Mouse (Mus musculus) heart, adult 2 months (tissue): ENCODE measurements around the gene Efr3b. TPM values are rescaled to one million over a fixed set of nuclear protein-coding genes. Genes with fewer than 3 reads are reported as not detected.

Experiments
- DNase-seq, 2 experiments: peaks; one replicate each; pipeline ENCODE4 v3.0.0; 2021
- H3K27ac ChIP-seq: fragments of 200-600 bp; 2 replicates; pipeline ENCODE4 v1.8.1; 2022
- H3K27me3 ChIP-seq: fragments of 200-500 bp; 2 replicates; pipeline ENCODE4 v1.6.1; 2012; ENCODE audit warnings: mild to moderate bottlenecking, low read length, inconsistent platforms, mixed read lengths; ENCODE audit not compliant: control insufficient read depth, insufficient read depth
- H3K36me3 ChIP-seq: fragments of 200-500 bp; 2 replicates; pipeline ENCODE4 v1.6.1; 2012; ENCODE audit warnings: low read length, inconsistent platforms; ENCODE audit not compliant: control insufficient read depth, insufficient read depth
- H3K4me1 ChIP-seq: fragments of 200-500 bp; 2 replicates; pipeline ENCODE4 v1.6.1; 2011; ENCODE audit warnings: low read length; ENCODE audit not compliant: control insufficient read depth, insufficient read depth
- H3K4me3 ChIP-seq: fragments of 200-600 bp; 2 replicates; pipeline ENCODE4 v1.8.1; 2022
- H3K79me2 ChIP-seq: fragments of 200-500 bp; replicated peaks from 2 replicates; pipeline ENCODE4 v1.6.1; 2012; ENCODE audit warnings: mild to moderate bottlenecking, inconsistent platforms, low read length, moderate library complexity, mixed read lengths; ENCODE audit not compliant: control insufficient read depth, insufficient read depth
- H3K9ac ChIP-seq: fragments of 200-500 bp; 2 replicates; pipeline ENCODE4 v1.6.1; 2012; ENCODE audit warnings: low read depth, mild to moderate bottlenecking, control low read depth, inconsistent platforms, low read length, mixed read lengths
- CTCF ChIP-seq: fragments of 200-600 bp; IDR thresholded peaks from 2 replicates; pipeline ENCODE4 v1.8.1; 2022; ENCODE audit warnings: antibody characterized with exemption, mild to moderate bottlenecking, moderate library complexity
- EP300 ChIP-seq: fragments of 200-500 bp; IDR thresholded peaks from 2 replicates; pipeline ENCODE4 v1.6.1; 2011; ENCODE audit warnings: low read depth, low read length, control low read depth; ENCODE audit not compliant: insufficient read depth
- POLR2A ChIP-seq: fragments of 200-500 bp; IDR thresholded peaks from 2 replicates; pipeline ENCODE4 v1.6.1; 2011; ENCODE audit warnings: mild to moderate bottlenecking, low read depth, low read length, control low read depth; ENCODE audit not compliant: insufficient read depth
- whole genome bisulfite sequencing: fragments of 180-500 bp; shearing (Covaris S2); methylation state at CpG from one replicate; pipeline ENCODE4 v1.1.7; 2018; 5-methylcytosine and 5-hydroxymethylcytosine counted together
- intact Hi-C: fragments of 180-260 bp; cut with DNase I; formaldehyde crosslinking; loops from one replicate; pipeline ENCODE4 v1.15.1; 2025
- polyA plus RNA-seq: library from polyadenylated mRNA; depleted of rRNA; stranded (reverse); fragments of >200 nt; gene quantifications from 2 replicates; pipeline ENCODE4 v1.2.3, GENCODE M21; 2012
- total RNA-seq, 2 experiments: library from RNA; stranded (reverse); gene quantifications; 2 replicates each; pipeline ENCODE4 v1.2.3; 2021

Gene Efr3b
- total and polyA plus RNA-seq, 3 experiments, result 5.3 to 9.9 (median 6.4) TPM

- Histone ChIP-seq H3K79me2 (no peaks in the 10 kb centered on the region), H3K27ac (peak overlapping the region; percentile 84), H3K4me3 (no peak overlapping the region), H3K36me3 (peaks cover 7% of the 10 kb centered on the region; the same call in 1 of the 2 replicates), H3K27me3 (no peaks in the 10 kb centered on the region), H3K9ac (no peak overlapping the region), H3K4me1 (peaks cover 21% of the 10 kb centered on the region)
- TF ChIP-seq POLR2A (no peak), CTCF (no peak), EP300 (no peak)
- intact Hi-C loops, result loop anchor here (2.0 kb wide), 2 partner anchors 14 to 32 kb away; partner anchors contain the start of gene Efr3b
- peak in 1 of 2 experiments; percentile 46 for DNase-seq
- WGBS, result 35% methylated on average over 4 of the region's 4 CpGs
Observed at GRCm38 (mm10) chr12:4007181-4007580, 31.5 kb downstream of the Efr3b start.

- 70% methylated on average over 7 of the region's 7 CpGs for WGBS
- peaks cover 21% of the 10 kb centered on the region for H3K4me1 ChIP-seq
- no peak overlapping the region for H3K9ac ChIP-seq
- H3K36me3 ChIP-seq, result peaks cover 7% of the 10 kb centered on the region; the same call in 1 of the 2 replicates
- no peaks in the 10 kb centered on the region for H3K27me3 ChIP-seq
- H3K4me3 ChIP-seq, result no peak overlapping the region
- H3K79me2 ChIP-seq, result no peaks in the 10 kb centered on the region
- DNase-seq, result peak in 1 of 2 experiments; percentile 52
- H3K27ac ChIP-seq, result peak overlapping the region; percentile 84
- intact Hi-C loops, result loop anchor here (2.0 kb wide), 2 partner anchors 15 to 33 kb away; partner anchors contain the start of gene Efr3b
- TF ChIP-seq POLR2A, result no peak
- TF ChIP-seq EP300, result no peak
- no peak for TF ChIP-seq CTCF
Observed at GRCm38 (mm10) chr12:4006079-4006478, 32.6 kb downstream of the Efr3b start.

GRCm38 (mm10) chr12:4004648-4005047, 34.1 kb downstream of the Efr3b start:
- Histone ChIP-seq H3K9ac (no peak overlapping the region), H3K36me3 (peaks cover 7% of the 10 kb centered on the region; the same call in 1 of the 2 replicates), H3K4me3 (no peak overlapping the region), H3K4me1 (peaks cover 21% of the 10 kb centered on the region), H3K27me3 (no peaks in the 10 kb centered on the region), H3K27ac (peak overlapping the region; percentile 84), H3K79me2 (no peaks in the 10 kb centered on the region)
- intact Hi-C loops, result no loop called here
- 42% methylated on average over 6 of the region's 6 CpGs for WGBS
- peak in 1 of 2 experiments; percentile 65 for DNase-seq
- TF ChIP-seq CTCF (no peak), EP300 (peak; percentile 75; the same call in 1 of the 2 replicates), POLR2A (0 out of 2 replicates have a peak, but pooled peaks have one; percentile 46)

GRCm38 (mm10) chr12:4000406-4000805, 38.3 kb downstream of the Efr3b start:
- H3K4me1 ChIP-seq, result peaks cover 4% of the 10 kb centered on the region
- peaks cover 6% of the 10 kb centered on the region; the same call in 1 of the 2 replicates for H3K36me3 ChIP-seq
- TF ChIP-seq EP300, result no peak
- intact Hi-C loops, result no loop called here
- no peaks in the 10 kb centered on the region for H3K27me3 ChIP-seq
- no peak overlapping the region for H3K27ac ChIP-seq
- DNase-seq, result no peak
- no peak overlapping the region for H3K4me3 ChIP-seq
- WGBS, result 94% methylated on average over 5 of the region's 5 CpGs
- H3K9ac ChIP-seq, result no peak overlapping the region
- H3K79me2 ChIP-seq, result no peaks in the 10 kb centered on the region

GRCm38 (mm10) chr12:3996749-3997148, 42.0 kb downstream of the Efr3b start:
- no peaks in the 10 kb centered on the region for H3K79me2 ChIP-seq
- H3K4me1 ChIP-seq, result no peaks in the 10 kb centered on the region
- WGBS, result 87% methylated on average over 9 of the region's 9 CpGs
- DNase-seq, result no peak
- TF ChIP-seq EP300 (no peak), CTCF (no peak), POLR2A (no peak)
- no peak overlapping the region for H3K4me3 ChIP-seq
- no peaks in the 10 kb centered on the region for H3K27me3 ChIP-seq
- H3K27ac ChIP-seq, result no peak overlapping the region
- H3K36me3 ChIP-seq, result no peaks in the 10 kb centered on the region
- no peak overlapping the region for H3K9ac ChIP-seq
- intact Hi-C loops, result no loop called here

- no peak for DNase-seq
- H3K4me1 ChIP-seq, result no peaks in the 10 kb centered on the region
- no peaks in the 10 kb centered on the region for H3K36me3 ChIP-seq
- no peak overlapping the region for H3K27ac ChIP-seq
- no peaks in the 10 kb centered on the region for H3K27me3 ChIP-seq
- TF ChIP-seq EP300 (no peak), POLR2A (no peak), CTCF (no peak)
- no peaks in the 10 kb centered on the region for H3K79me2 ChIP-seq
- WGBS, result 81% methylated on average over 3 of the region's 3 CpGs
- intact Hi-C loops, result no loop called here
- no peak overlapping the region for H3K4me3 ChIP-seq
- H3K9ac ChIP-seq, result no peak overlapping the region
Observed at GRCm38 (mm10) chr12:3991047-3991446, 47.7 kb downstream of the Efr3b start.

GRCm38 (mm10) chr12:3989943-3990342, 48.8 kb downstream of the Efr3b start:
- no peak overlapping the region for H3K9ac ChIP-seq
- no peak overlapping the region for H3K4me3 ChIP-seq
- intact Hi-C loops, result no loop called here
- DNase-seq, result no peak
- H3K27ac ChIP-seq, result no peak overlapping the region
- no peak for TF ChIP-seq EP300
- no peak for TF ChIP-seq POLR2A
- TF ChIP-seq CTCF, result no peak
- H3K27me3 ChIP-seq, result no peaks in the 10 kb centered on the region
- no peaks in the 10 kb centered on the region for H3K79me2 ChIP-seq
- H3K36me3 ChIP-seq, result no peaks in the 10 kb centered on the region
- no peaks in the 10 kb centered on the region for H3K4me1 ChIP-seq
- 67% methylated on average over 2 of the region's 2 CpGs for WGBS
